ENCODE assay signal across 8 mouse cellular contexts in the genomic region with DNA sequence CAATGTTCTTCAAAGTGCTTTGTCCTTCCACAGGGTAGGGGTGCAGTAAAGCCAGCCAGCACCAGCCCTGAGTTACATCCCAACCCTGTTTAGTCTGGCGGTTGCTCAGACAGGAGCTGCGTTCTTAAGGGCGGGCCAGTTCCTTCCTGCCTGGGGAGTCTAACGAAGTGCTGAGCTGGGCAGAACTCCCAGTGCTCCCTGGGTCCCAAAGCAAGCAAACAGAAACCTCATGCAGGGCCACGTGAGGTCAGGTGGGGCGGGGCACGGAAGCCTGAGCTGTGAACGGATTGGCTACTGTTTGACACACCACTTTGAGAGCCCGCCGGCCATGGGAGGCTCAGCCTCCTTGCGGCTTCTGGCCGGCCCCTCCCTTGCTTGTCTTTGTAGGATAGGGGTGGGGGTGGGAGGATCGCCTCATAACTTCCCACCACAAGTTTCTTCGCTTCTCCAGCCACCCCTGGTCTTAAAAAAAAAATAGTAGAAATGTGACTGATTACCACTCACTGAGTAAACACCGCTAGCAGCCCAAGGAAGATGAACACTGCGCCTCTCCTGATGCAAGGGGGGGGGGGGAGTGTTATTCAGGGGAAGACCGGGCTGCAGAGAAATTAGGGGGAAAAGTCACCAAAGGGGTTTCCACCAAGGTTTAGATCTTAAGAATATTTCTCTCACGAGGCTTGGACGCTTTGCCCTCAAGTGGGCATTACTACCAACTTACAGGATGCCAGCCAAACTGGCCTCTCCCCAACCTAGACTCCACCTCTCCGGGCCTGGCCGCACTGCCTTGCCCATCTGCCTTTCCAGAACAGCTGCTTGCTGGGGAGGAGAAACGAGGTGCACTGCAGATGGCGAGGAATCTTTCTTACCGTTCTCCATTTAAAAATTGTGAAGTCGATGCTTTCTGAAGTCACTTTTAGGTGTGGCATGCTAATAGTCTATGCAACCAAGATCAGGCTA.
DNase-seq lines count a peak whose midpoint lies in the region; ATAC-seq and TF ChIP-seq lines count a peak whose summit lies in the region.

No protein-coding gene starts in this region.

- dilution Hi-C loops in CH12.LX (cut with MboI; ENCODE audit: extremely low pct_ligation_motif_present, extremely low pct_unique_long_range_greater_than_20kb, low sequenced_read_pairs), result no loop called here

- no peaks in the 10 kb centered on the region for H3K79me2 ChIP-seq in CH12.LX (replicated peaks; ENCODE audit: control insufficient read depth, extremely low read depth, insufficient read depth, poor library complexity, severe bottlenecking)

- TF ChIP-seq EP300 in CH12.LX (IDR thresholded peaks at IDR 0.05; ENCODE audit: low read length), result no peak

- peak overlapping the region; percentile 51 for H3K4me2 ChIP-seq in CH12.LX (ENCODE audit: insufficient read depth, low read depth, poor library complexity, severe bottlenecking)
- H3K4me2 ChIP-seq in forebrain, embryonic 13.5 days, result peak overlapping the region; percentile 51
- H3K4me2 ChIP-seq in neural tube, embryonic 15.5 days, result peak overlapping the region; percentile 50

- WGBS in forebrain, embryonic 13.5 days, result 21% methylated on average over 25 of the region's 25 CpGs
- WGBS in lung, adult 2 months, result 32% methylated on average over 25 of the region's 25 CpGs
- 25% methylated on average over 23 of the region's 25 CpGs for WGBS in neural tube, embryonic 15.5 days

- TF ChIP-seq RAD21 in CH12.LX (IDR thresholded peaks at IDR 0.05; ENCODE audit: low read depth, low read length), result no peak

- TF ChIP-seq POLR2A in CH12.LX (IDR thresholded peaks at IDR 0.05; ENCODE audit: low read depth, low read length), result peak; percentile 59
- TF ChIP-seq POLR2A in lung, adult 2 months (IDR thresholded peaks at IDR 0.05; ENCODE audit: borderline replicate concordance, extremely low read depth, low read depth, low read length), result peak; percentile 64; the same call in 1 of the 2 replicates

- H3K4me3 ChIP-seq in CH12.LX (replicated peaks in 1 of 3; ENCODE audit: low read depth in 2 of 3, low read length in 2 of 3, poor library complexity in 1 of 3), result no peak overlapping the region
- peak overlapping the region; percentile 23 for H3K4me3 ChIP-seq in forebrain, embryonic 13.5 days
- H3K4me3 ChIP-seq in lung, adult 2 months (replicated peaks; ENCODE audit: extremely low read depth, low read depth, low read length), result peak overlapping the region; percentile 33
- H3K4me3 ChIP-seq in neural tube, embryonic 15.5 days (replicated peaks), result peak overlapping the region; percentile 15; the same call in 1 of the 2 replicates

- no peaks in the 10 kb centered on the region for H3K9me3 ChIP-seq in CH12.LX (replicated peaks; ENCODE audit: low read length)
- H3K9me3 ChIP-seq in forebrain, embryonic 13.5 days (replicated peaks), result no peaks in the 10 kb centered on the region
- H3K9me3 ChIP-seq in neural tube, embryonic 15.5 days (replicated peaks), result no peaks in the 10 kb centered on the region

- H3K27me3 ChIP-seq in CH12.LX (replicated peaks), result no peaks in the 10 kb centered on the region
- H3K27me3 ChIP-seq in forebrain, embryonic 13.5 days, result peaks cover 18% of the 10 kb centered on the region; the same call in 1 of the 2 replicates
- peaks cover 17% of the 10 kb centered on the region; the same call in 1 of the 2 replicates for H3K27me3 ChIP-seq in neural tube, embryonic 15.5 days (replicated peaks)

- peak overlapping the region; percentile 40 for H3K9ac ChIP-seq in CH12.LX (ENCODE audit: insufficient read depth, low read depth)
- no peak overlapping the region for H3K9ac ChIP-seq in forebrain, embryonic 13.5 days
- no peak overlapping the region for H3K9ac ChIP-seq in neural tube, embryonic 15.5 days (replicated peaks)

- H3K27ac ChIP-seq in CH12.LX (ENCODE audit: insufficient read depth, low read depth), result peak overlapping the region; percentile 68
- H3K27ac ChIP-seq in forebrain, embryonic 13.5 days, result no peak overlapping the region
- H3K27ac ChIP-seq in neural tube, embryonic 15.5 days (replicated peaks), result no peak overlapping the region

- in situ Hi-C loops in CH12.LX (cut with MboI; ENCODE audit: low pct_ligation_motif_present, low pct_unique_long_range_greater_than_20kb, low sequenced_read_pairs), result no loop called here

- no peak for TF ChIP-seq CTCF in CH12.LX (conservative IDR thresholded peaks at IDR 0.05 in 1 of 2, IDR thresholded peaks at IDR 0.05 in 1 of 2; ENCODE audit: low read depth in 2 of 2, low read length in 2 of 2)
- TF ChIP-seq CTCF in lung, adult 2 months (IDR thresholded peaks at IDR 0.05; ENCODE audit: insufficient read depth, low read length), result no peak

- peaks cover 5 to 25% of the 10 kb centered on the region in 2 experiments for H3K4me1 ChIP-seq in CH12.LX (ENCODE audit: control insufficient read depth in 1 of 2, insufficient read depth in 2 of 2)
- 0 out of 2 replicates have a peak, but pooled peaks cover 3% of the 10 kb centered on the region for H3K4me1 ChIP-seq in forebrain, embryonic 13.5 days
- H3K4me1 ChIP-seq in lung, adult 2 months (ENCODE audit: control insufficient read depth, insufficient read depth, low read length), result peaks cover 9% of the 10 kb centered on the region
- H3K4me1 ChIP-seq in neural tube, embryonic 15.5 days, result no peaks in the 10 kb centered on the region

- H3K36me3 ChIP-seq in CH12.LX (replicated peaks in 1 of 2; ENCODE audit: control insufficient read depth in 1 of 2, insufficient read depth in 1 of 2, low read length in 1 of 2), result no peaks in the 10 kb centered on the region
- H3K36me3 ChIP-seq in forebrain, embryonic 13.5 days (ENCODE audit: poor library complexity, severe bottlenecking), result no peaks in the 10 kb centered on the region
- H3K36me3 ChIP-seq in neural tube, embryonic 15.5 days, result no peaks in the 10 kb centered on the region

- ATAC-seq in cerebellum, adult (ENCODE audit: insufficient number of reproducible peaks, low FRiP score, low TSS enrichment), result peak; percentile 98
- peak; percentile 86 for ATAC-seq in forebrain, embryonic 13.5 days
- peak; percentile 83 for ATAC-seq in neural tube, embryonic 15.5 days (ENCODE audit: low FRiP score)

- intact Hi-C loops in heart, postnatal 10 days (cut with DNase I), result loop anchor here (2.0 kb wide), 1 partner anchor 14 kb away; no protein-coding TSS in a partner anchor

- peak; percentile 90 for DNase-seq in CH12.LX (ENCODE audit: extremely low read depth)
- peak; percentile 92 to 95 for DNase-seq in heart, postnatal 10 days
- peak; percentile 36 to 80 for DNase-seq in layer of hippocampus, adult 18-20 months (ENCODE audit: low spot score in 2 of 2)
- DNase-seq in lung, adult 2 months, result peak; percentile 88
- peak; percentile 88 for DNase-seq in testis, postnatal 10 days (ENCODE audit: low spot score)

TF ChIP-seq in CH12.LX, 34 proteins besides CTCF, POLR2A, EP300 and RAD21 (continues in another document):
- 0 out of 2 replicates have a peak, but pooled peaks have one; percentile 37 for TF ChIP-seq NELFE (IDR thresholded peaks at IDR 0.05; ENCODE audit: low read depth, low read length)
- peak; percentile 49; the same call in 1 of the 2 replicates for TF ChIP-seq USF2 (conservative IDR thresholded peaks at IDR 0.05; ENCODE audit: low read depth, low read length)
- TF ChIP-seq ZC3H11A (IDR thresholded peaks at IDR 0.05; ENCODE audit: low read depth, low read length), result no peak
- no peak for TF ChIP-seq JUN (IDR thresholded peaks at IDR 0.05; ENCODE audit: insufficient read depth, low read depth, low read length)
- peak; percentile 76 for TF ChIP-seq ZNF384 (IDR thresholded peaks at IDR 0.05; ENCODE audit: low read depth, low read length)
- no peak for TF ChIP-seq JUND (conservative IDR thresholded peaks at IDR 0.05; ENCODE audit: low read depth, low read length)
- peak; percentile 79 for TF ChIP-seq USF1 (IDR thresholded peaks at IDR 0.05; ENCODE audit: low read depth, low read length)
- TF ChIP-seq HCFC1 (IDR thresholded peaks at IDR 0.05; ENCODE audit: low read depth, low read length), result peak; percentile 32; the same call in 1 of the 2 replicates
- TF ChIP-seq CHD1 (IDR thresholded peaks at IDR 0.05; ENCODE audit: low read depth, low read length), result no peak
- 0 out of 2 replicates have a peak, but pooled peaks have one; percentile 45 for TF ChIP-seq TBP (conservative IDR thresholded peaks at IDR 0.05; ENCODE audit: low read depth, low read length)
- no peak for TF ChIP-seq NRF1 (IDR thresholded peaks at IDR 0.05; ENCODE audit: low read depth, low read length)
- peak; percentile 45; the same call in 1 of the 2 replicates for TF ChIP-seq MEF2A (IDR thresholded peaks at IDR 0.05; ENCODE audit: borderline replicate concordance, low read depth, low read length)
- peak; percentile 92 for TF ChIP-seq MAX (IDR thresholded peaks at IDR 0.05; ENCODE audit: low read length)
- TF ChIP-seq ETS1 (conservative IDR thresholded peaks at IDR 0.05; ENCODE audit: low read depth, low read length), result peak; percentile 71
- no peak for TF ChIP-seq PAX5 (IDR thresholded peaks at IDR 0.05; ENCODE audit: low read length)
- TF ChIP-seq IRF4 (IDR thresholded peaks at IDR 0.05; ENCODE audit: low read depth, low read length), result peak; percentile 52; the same call in 1 of the 2 replicates
- no peak for TF ChIP-seq UBTF (IDR thresholded peaks at IDR 0.05; ENCODE audit: low read depth, low read length)
- TF ChIP-seq TCF12 (IDR thresholded peaks at IDR 0.05; ENCODE audit: low read depth, low read length), result peak; percentile 72
- TF ChIP-seq MYC (IDR thresholded peaks at IDR 0.05; ENCODE audit: low read depth, low read length), result peak; percentile 62; the same call in 1 of the 2 replicates
- no peak for TF ChIP-seq SMC3 (IDR thresholded peaks at IDR 0.05; ENCODE audit: low read depth, low read length)
- TF ChIP-seq MAZ (IDR thresholded peaks at IDR 0.05; ENCODE audit: low read depth, low read length), result peak; percentile 72; the same call in 1 of the 2 replicates
- TF ChIP-seq E2F4 (IDR thresholded peaks at IDR 0.05; ENCODE audit: insufficient replicate concordance, low read depth, low read length), result no peak
- TF ChIP-seq KAT2A (IDR thresholded peaks at IDR 0.05; ENCODE audit: insufficient replicate concordance, low read length), result no peak
- TF ChIP-seq POLR2AphosphoS2 (IDR thresholded peaks at IDR 0.05; ENCODE audit: low read depth, low read length), result no peak
- TF ChIP-seq ELF1 (IDR thresholded peaks at IDR 0.05; ENCODE audit: low read depth, low read length), result peak; percentile 64
- TF ChIP-seq SIN3A (IDR thresholded peaks at IDR 0.05; ENCODE audit: low read length), result peak; percentile 85
- no peak for TF ChIP-seq RCOR1 (conservative IDR thresholded peaks at IDR 0.05; ENCODE audit: low read depth, low read length)
- no peak for TF ChIP-seq GABPA (IDR thresholded peaks at IDR 0.05; ENCODE audit: insufficient replicate concordance, low read depth, low read length)
- peak; percentile 61 for TF ChIP-seq MXI1 (IDR thresholded peaks at IDR 0.05; ENCODE audit: low read depth, low read length)
- no peak for TF ChIP-seq ZKSCAN1 (IDR thresholded peaks at IDR 0.05; ENCODE audit: borderline replicate concordance, low read depth, low read length)

Comparison
In these comparisons a context has a peak if more than half of its experiments do, and no peak if none do; other contexts are left out.
1. H3K4me3 ChIP-seq: peak in forebrain, embryonic 13.5 days (single experiment), lung, adult 2 months (single experiment) and neural tube, embryonic 15.5 days (single experiment); none in CH12.LX (0 of 3).
2. Peak in every context shown above with its lines, with median percentiles within 50 percentile points of each other: DNase-seq, H3K4me2 ChIP-seq and ATAC-seq.